Mouse (Mus musculus) frontal cortex, adult (tissue): Measurements from ENCODE around the gene Kirrel3.

ENCODE experiments used
- ATAC-seq: cut with Nextera tagmentation; 2 replicates; pipeline ENCODE4 v1.9.2; 2017; ENCODE audit warnings: mild to moderate bottlenecking, moderate library complexity, mixed read lengths; ENCODE audit not compliant: low TSS enrichment

The Kirrel3 gene

GRCm38 (mm10) chr9:34600326-34600725 lies 114.6 kb downstream of the Kirrel3 start:
- no peak for ATAC-seq

GRCm38 (mm10) chr9:34603750-34604149 lies 118.1 kb downstream of the Kirrel3 start:
- no peak for ATAC-seq

GRCm38 (mm10) chr9:34604931-34605330 lies 119.2 kb downstream of the Kirrel3 start:
- ATAC-seq, result no peak

- no peak for ATAC-seq
Observed at GRCm38 (mm10) chr9:34605486-34605885, 119.8 kb downstream of the Kirrel3 start.

- ATAC-seq, result no peak
Observed at GRCm38 (mm10) chr9:34607976-34608375, 122.3 kb downstream of the Kirrel3 start.

GRCm38 (mm10) chr9:34612886-34613769 lies 127.4 kb downstream of the Kirrel3 start:
- no peak for ATAC-seq

GRCm38 (mm10) chr9:34618099-34618498 lies 132.4 kb downstream of the Kirrel3 start:
- peak; percentile 6; the same call in 1 of the 2 replicates for ATAC-seq

- ATAC-seq, result no peak
Observed at GRCm38 (mm10) chr9:34619913-34620312, 134.2 kb downstream of the Kirrel3 start.

GRCm38 (mm10) chr9:34623526-34623925 lies 137.8 kb downstream of the Kirrel3 start:
- ATAC-seq, result no peak

- no peak for ATAC-seq
Observed at GRCm38 (mm10) chr9:34624021-34624420, 138.3 kb downstream of the Kirrel3 start.

GRCm38 (mm10) chr9:34628841-34629240 lies 143.1 kb downstream of the Kirrel3 start:
- ATAC-seq, result no peak

GRCm38 (mm10) chr9:34635696-34636095 lies 150.0 kb downstream of the Kirrel3 start:
- no peak for ATAC-seq

GRCm38 (mm10) chr9:34643917-34644316 lies 158.2 kb downstream of the Kirrel3 start:
- no peak for ATAC-seq

GRCm38 (mm10) chr9:34644392-34644791 lies 158.7 kb downstream of the Kirrel3 start:
- ATAC-seq, result no peak

GRCm38 (mm10) chr9:34646831-34647230 lies 161.1 kb downstream of the Kirrel3 start:
- no peak for ATAC-seq

GRCm38 (mm10) chr9:34652278-34652677 lies 166.6 kb downstream of the Kirrel3 start:
- no peak for ATAC-seq

- ATAC-seq, result no peak
Observed at GRCm38 (mm10) chr9:34653141-34653540, 167.4 kb downstream of the Kirrel3 start.

GRCm38 (mm10) chr9:34660566-34660965 lies 174.9 kb downstream of the Kirrel3 start:
- ATAC-seq, result no peak

GRCm38 (mm10) chr9:34663412-34663811 lies 177.7 kb downstream of the Kirrel3 start:
- no peak for ATAC-seq

GRCm38 (mm10) chr9:34665361-34666129 lies 179.9 kb downstream of the Kirrel3 start:
- ATAC-seq, result no peak

GRCm38 (mm10) chr9:34667182-34667581 lies 181.5 kb downstream of the Kirrel3 start:
- ATAC-seq, result no peak

GRCm38 (mm10) chr9:34670906-34671305 lies 185.2 kb downstream of the Kirrel3 start:
- no peak for ATAC-seq

GRCm38 (mm10) chr9:34686798-34687197 lies 201.1 kb downstream of the Kirrel3 start:
- peak; percentile 78 for ATAC-seq
